Mouse (Mus musculus): ENCODE data around the gene Gm16485.

Gene Gm16485

GRCm38 (mm10) chr9:8971491-8971890 lies at the start of gene Gm16485:
Gm16485 (plus strand) TSS chr9:8971791.
- DNase-seq (ENCODE audit: low spot score): no peak

GRCm38 (mm10) chr9:8927561-8927960 lies 44.0 kb upstream of the Gm16485 start:
- DNase-seq (ENCODE audit: low spot score): no peak

- no peak for DNase-seq (ENCODE audit: low spot score)
These were observed 33.8 kb upstream of the Gm16485 start for GRCm38 (mm10) chr9:8937753-8938152.

GRCm38 (mm10) chr9:8953306-8953705 lies 18.3 kb upstream of the Gm16485 start:
- DNase-seq (ENCODE audit: low spot score): no peak

- no peak for DNase-seq (ENCODE audit: low spot score)
These were observed 7.0 kb upstream of the Gm16485 start for GRCm38 (mm10) chr9:8964512-8965133.

- no peak for DNase-seq (ENCODE audit: low spot score)
These were observed 1.4 kb upstream of the Gm16485 start for GRCm38 (mm10) chr9:8970240-8970639.

GRCm38 (mm10) chr9:8977775-8978174 lies 6.2 kb downstream of the Gm16485 start:
- DNase-seq (ENCODE audit: low spot score): no peak

- DNase-seq (ENCODE audit: low spot score): no peak
These were observed 10.7 kb downstream of the Gm16485 start for GRCm38 (mm10) chr9:8982315-8982714.

GRCm38 (mm10) chr9:8996494-8996893 lies 24.9 kb downstream of the Gm16485 start:
- DNase-seq (ENCODE audit: low spot score): no peak

- no peak for DNase-seq (ENCODE audit: low spot score)
These were observed 29.6 kb downstream of the Gm16485 start for GRCm38 (mm10) chr9:9001170-9001569.

GRCm38 (mm10) chr9:9015108-9015507 lies 43.5 kb downstream of the Gm16485 start:
- DNase-seq (ENCODE audit: low spot score): no peak
